Mouse (Mus musculus) urinary bladder, postnatal 25 days (tissue): Measurements from ENCODE around the gene Agmat.
"Not testable (repeated sequence)": the region's sequence is repeated elsewhere in the genome, so short reads cannot be mapped to it uniquely, and the experiment has no call there.

Experiments used
- DNase-seq: peaks from one replicate; pipeline ENCODE4 v3.0.0; 2022; ENCODE audit warnings: low spot score

Agmat gene

DNA sequence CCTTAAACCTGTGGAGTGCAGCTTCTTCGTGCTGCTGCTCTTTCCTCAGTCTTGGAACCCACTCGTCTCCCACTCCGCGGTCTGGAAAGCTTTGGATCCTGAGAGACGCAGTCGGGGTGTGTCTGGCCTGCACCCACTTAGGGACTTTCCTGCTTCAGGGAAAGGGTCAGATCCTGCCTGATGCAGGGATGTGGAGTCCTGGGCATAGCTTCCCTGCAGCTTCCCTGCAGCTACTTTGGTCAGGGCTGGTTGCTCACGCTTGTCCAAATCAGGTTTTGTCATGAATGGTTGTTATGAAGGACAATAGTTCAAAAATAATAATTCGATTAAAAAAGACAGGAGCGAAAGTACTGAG lies 11.3 kb upstream of the Agmat start:
- no peak for DNase-seq

DNA sequence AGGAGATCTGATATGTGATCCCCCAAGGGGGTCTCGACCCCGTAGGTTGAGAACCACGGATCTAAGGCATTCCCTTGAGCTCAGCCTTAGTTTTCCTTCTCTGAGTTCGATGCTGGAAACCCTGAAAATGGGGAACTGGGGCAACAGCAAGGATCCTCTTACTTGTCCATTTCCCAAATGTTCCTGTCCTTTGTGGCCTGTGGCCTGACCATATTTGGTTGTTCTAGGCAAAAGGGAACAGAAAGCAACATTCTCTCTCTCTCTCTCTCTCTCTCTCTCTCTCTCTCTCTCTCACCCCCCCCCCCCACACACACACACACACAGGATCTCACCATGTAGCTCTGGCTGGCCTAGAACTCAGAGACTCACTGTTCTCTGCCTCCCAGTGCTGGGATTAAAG lies 9.6 kb upstream of the Agmat start:
- no peak for DNase-seq

DNA sequence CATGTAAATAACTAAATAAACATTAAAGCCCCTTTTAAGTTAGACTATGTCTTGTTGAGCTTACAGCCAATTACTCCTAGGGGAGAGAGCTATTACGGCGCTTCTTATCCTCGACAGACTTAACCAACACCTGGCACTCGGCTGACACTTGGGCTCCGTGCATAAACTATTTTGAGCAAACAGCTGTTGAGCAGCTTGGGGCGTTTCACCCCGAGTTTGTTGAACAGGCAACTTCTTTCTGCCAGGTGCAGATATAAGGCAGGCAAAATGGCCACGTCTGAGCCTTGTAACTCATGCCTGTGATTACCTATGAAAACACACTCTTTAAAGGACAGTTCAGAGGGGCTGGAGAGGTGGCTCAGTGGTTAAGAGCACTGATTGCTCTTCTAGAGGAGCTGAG lies 8.5 kb upstream of the Agmat start:
- no peak for DNase-seq

DNA sequence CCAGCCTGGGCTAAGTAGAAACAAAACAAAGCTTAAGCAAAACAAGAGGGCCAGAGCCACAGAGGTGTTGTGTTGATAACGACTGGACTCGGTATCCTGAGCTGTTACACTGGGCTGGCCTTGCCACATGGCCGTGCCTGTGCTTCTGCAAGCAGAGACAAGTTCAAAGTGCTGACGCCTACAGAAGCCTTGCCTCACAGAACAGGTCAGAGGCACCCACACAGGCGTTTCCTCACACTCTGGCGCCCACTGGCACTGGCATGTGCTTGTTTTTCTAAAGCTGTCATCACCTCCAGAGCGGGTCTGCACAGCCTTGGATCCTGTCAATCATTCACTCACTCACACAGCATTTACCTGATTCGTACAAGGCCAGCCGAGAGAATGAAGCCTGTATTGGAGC lies 4.6 kb upstream of the Agmat start:
- peak; percentile 45 for DNase-seq

DNA sequence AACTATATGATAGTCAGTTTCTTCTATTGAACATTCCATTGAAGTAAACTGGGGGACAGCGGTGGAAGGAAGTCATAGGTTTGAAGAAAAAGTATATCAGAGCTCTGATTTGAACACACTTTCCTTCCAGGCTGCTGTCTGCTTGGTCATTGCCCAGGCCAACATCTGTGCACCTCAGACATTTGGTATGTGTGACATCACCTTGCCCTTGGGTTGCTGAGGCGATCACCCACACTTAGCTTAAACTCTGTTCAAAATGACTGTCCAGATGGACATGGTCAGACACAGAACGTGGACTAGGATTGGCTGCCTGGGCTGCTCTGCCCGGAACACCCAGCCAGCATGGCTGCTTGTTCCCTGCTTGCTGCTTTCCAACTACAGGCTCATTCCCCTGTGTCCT lies 4.1 kb upstream of the Agmat start:
- no peak for DNase-seq

DNA sequence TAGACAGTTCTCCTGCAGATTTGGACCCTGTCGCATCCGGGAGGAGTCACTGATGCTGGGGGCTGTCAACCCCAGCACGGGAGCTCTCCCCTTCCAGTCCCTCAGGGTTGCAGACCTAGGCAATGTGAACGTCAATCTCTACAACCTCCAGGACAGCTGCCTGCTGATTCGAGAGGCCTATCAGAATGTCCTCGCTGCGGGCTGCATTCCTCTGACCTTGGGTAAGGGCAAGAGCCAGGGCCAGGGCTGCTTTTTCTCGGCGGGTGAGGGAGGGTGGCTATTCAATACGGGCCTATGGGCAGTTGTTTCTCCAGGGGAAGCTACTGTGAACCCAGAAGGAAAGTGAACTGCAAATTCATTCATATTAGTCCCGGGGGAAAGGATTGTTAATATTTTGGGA lies 3.1 kb downstream of the Agmat start:
- DNase-seq, result no peak

DNA sequence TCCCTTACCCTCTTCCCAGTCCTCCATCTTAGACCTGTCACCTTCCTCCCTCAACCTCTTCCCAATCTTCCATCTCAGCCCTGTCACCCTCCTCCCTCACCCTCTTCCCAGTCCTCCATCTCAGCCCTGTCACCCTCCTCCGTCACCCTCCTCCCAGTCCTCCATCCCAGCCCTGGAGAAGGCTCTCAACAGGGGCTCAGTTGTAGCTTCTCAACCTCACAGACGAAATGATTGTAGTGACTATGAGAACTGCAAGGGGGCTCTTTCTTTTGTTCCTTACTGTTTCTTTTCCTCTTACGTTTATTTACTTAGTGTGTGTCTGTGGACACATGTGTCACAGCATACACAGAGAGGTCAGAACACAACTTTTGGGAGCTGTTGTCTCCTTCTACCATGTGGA lies 4.4 kb downstream of the Agmat start:
- no peak for DNase-seq

DNA sequence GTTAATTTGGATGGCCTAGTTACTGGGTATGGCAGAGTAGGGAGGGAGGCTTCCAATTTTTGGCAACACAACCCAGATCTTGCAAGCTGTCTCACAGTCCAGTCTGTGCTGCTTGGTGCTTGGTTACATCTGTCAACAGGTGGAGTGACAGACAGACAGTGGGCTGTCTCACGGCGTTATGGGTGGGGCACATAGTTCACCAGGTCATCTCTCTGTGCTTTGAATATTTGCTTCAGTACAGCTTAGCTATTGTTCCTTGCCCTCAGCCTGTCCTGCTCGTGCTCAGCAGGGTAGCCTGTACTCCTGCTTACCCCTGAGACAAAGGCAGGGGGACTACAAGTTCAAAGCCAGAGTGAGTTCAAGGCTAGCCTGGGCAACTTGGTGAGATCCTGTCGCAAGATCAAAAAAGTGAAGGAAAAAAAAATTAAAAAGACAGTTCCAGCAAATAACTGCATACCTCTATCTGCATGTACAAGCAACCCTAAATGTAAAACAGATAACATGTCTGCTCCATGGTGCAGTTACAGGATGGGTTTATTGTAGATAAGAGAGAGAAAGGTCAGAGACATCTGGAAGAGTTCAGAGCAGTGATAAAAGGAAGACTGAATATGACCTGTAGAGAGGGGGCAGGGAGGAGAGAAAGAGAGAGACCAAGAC lies 5.1 kb downstream of the Agmat start:
- DNase-seq, result no peak

DNA sequence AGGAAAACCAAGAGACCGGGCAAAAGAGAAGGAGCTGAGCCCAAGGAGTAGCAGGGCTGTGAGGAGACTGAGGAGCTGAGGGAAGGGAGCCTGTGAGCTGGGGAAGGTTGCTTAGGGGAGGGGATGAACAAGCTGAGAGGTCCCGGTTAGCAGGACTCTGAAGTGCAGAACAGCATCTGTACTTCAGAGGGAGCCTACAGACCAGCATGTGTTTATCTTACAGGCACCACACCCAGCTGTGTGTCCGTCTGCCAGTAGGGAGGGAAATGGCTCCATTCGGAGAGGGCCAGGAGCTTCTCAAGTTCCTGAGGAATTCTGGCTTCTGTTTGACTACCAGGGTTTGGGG lies 5.6 kb downstream of the Agmat start:
- no peak for DNase-seq

DNA sequence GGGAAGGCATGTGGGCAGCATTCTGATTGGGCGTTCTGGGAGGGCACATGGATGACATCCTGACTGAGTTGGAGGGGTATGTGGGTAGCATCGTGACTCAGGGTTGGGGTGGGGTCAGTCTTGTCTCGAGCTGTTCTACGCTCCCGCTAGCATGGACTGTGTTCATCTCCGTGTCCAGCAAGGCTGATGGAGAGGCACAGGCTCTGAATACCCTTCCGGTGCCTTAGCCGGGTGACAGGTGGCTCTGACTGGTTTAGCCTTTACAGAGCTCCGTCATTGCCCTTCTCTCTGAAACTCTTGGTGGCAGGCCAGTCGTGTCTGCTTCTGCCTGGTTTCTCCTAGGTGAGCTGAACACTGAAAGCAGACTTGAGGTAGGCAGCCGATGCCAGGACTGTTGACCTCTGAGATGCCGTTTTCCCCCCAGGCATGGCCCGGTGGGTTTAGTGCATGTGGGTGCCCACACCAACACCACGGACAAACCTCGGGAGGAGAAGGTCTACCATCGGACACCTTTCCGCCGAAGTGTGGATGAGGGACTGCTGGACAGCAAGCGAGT lies 9.0 kb downstream of the Agmat start:
- DNase-seq, result no peak

DNA sequence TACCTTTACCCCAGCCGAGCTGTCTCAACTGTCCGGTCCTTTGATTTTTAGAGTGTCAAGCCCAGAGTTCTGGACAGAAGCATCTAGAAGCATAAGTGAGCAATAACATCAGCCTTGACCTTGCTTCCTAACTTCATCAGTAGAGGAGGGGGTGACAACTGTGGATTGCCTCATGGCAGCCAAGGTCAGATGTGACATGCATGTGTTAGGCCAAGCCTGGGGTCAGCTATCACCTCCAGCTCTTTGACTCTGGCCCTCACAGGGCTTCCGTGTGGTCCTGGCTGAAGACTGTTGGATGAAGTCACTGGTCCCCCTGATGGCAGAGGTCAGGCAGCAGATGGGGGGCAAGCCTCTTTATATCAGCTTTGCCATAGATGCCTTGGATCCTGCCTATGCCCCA lies 10.7 kb downstream of the Agmat start:
- no peak for DNase-seq

DNA sequence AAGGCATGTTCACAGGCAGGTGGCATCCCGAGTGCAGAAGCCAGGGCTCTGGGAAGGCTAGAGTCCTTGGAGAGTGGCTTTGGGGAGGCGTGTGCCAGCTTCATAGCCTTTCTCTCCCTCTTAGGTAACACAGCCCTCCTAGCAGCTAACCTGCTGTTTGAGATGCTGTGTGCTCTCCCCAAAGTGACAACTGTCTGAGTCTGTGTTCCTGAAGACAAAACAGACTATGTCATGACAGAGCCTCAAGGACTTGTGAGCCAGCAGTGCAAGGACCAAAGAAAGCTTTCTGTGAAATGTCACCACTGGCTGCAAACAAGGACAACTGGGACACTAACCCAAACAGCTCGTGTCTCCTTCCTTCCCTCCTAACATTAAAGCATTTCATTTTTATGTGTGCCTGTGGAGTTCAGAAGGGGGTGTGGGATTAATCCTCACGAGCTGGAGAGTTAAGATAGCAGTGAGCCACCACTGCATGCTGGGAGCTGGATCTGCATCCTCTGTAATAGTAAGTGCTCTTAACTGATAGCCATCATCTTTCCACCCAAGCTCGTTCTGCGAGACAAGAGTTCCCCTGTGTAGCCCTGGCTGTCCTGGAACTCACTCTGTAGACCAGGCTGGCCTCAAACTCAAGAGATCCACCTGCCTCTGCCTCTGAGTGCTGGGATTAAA lies 12.5 kb downstream of the Agmat start:
- no peak for DNase-seq

DNA sequence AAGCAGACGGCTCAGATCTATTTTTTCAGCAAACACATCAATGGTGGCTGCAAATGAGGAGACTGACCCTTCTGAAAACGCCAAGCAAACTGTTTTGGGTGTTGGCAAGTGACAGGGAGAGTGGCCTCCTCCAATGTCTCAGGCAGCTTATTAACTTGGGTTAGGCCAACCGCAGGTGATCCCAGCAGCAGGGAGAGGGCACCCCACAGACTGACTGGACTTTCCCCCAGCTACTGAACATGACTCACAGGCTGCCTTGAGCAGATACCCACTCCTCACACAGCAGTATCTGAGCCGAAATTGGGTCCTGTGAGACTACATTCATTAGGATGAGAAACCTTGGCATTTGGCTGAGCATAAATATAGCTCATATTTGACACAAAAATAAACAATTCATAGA lies 14.5 kb downstream of the Agmat start:
- no peak for DNase-seq

DNA sequence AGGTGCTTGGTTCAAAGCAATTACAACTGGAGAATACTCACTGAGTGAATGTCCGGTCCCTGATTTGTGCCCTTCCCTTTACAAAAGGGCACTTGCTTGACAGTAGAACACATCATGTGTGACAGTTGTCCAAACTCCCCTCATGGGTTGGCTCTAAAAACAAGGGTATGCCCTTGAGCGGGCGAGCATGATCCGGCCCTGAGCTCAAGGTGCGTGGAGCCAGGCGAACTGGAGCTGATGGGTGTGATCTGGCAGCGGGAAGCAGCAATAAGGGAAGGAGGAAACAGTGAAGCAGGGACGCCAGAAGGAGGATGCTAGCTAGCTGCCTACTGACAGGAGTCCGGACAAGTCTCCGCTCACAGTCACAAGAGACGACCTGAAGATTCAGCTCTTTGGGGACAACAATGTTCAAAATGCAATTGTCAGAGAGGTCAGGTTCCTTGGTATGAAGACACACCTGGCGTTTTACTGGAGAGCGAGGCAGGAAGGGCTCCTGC lies 15.7 kb downstream of the Agmat start:
- no peak for DNase-seq

DNA sequence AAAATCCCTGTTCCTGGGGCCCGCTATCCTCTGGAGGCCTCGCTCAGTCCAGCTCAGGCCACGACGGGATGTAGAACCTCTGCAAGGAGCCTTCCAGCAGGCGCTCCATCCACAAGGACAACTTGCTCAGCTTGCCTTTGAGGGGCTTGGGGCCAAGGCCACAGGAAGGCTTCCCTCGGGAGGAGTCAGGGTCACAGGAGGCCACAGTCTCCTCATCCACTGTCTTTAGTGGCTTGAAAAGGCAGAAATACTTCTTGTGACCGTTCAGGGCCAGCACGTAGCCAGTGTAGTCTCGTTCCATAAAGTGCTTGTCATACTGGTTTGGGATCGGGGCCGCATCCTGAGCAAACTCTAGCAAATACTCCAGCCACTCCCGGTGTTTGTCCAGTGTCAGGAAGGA lies 17.0 kb downstream of the Agmat start:
- DNase-seq, result no peak

DNA sequence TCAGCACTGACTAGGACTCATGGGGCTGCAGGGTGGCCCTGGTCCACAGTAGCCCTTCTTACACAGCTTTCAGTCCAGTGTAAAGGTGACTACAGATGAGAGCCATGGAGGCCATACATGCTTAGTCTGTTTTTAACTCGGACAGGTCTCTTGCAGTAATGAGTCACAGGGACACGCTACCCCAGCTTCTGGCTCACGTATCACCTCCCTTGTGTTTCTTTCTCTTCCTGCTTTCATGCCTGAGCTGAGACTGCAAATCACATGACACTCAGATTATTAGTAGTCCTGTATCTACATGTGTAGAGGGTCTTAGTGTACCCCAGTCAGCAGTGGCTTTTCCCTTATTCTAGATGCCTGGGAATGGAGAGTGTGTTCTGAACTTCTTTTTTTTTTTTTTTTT lies 18.5 kb downstream of the Agmat start:
- no peak for DNase-seq

DNA sequence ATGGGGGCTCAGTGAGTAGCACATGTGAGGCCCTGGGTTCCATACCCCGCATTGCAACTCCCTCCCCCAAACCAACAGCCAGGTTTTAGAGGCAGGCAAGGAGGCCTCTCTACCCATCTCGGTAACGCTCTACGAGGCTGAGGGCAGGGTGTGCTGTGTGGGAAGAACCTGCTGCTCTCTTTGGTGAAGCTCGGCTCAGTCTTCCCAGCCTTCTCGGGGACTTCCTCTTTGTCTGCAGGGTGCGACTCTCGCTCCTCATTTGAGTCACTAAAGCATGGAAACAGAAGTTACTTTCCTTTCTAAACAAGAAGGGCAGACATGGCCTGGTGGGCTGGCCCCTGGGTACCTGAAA lies 19.8 kb downstream of the Agmat start:
- no peak for DNase-seq

DNA sequence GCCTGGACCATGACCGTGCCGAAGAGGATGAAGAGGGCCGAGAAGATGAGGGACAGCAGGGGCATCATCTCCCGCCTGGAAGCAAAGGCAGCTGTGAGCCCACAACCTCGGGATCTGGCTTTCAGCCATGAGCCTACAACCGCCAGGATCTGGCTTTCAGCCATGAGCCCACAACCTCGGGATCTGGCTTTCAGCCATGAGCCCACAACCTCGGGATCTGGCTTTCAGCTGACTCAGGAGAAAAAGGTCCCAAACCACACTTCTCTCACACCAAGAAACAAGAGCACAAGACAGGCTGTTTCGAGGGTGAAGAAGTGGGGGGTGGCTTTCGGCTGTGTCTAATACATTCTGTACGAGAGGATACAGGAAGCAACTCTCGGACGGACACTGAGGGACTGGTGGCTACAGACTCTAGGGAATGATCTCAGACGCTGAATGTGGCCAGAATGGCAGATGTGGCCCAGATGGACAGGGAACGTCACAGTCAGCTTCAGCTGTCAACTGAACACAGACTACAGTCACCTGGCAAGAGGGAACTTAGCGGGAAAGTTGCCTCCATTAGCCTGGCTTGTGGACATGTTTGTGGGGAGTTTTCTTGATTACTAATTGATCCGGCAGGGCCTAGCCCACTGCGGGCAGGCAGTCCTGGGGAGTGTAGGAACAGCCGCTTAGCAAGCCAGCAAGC lies 20.3 kb downstream of the Agmat start:
- no peak for DNase-seq

DNA sequence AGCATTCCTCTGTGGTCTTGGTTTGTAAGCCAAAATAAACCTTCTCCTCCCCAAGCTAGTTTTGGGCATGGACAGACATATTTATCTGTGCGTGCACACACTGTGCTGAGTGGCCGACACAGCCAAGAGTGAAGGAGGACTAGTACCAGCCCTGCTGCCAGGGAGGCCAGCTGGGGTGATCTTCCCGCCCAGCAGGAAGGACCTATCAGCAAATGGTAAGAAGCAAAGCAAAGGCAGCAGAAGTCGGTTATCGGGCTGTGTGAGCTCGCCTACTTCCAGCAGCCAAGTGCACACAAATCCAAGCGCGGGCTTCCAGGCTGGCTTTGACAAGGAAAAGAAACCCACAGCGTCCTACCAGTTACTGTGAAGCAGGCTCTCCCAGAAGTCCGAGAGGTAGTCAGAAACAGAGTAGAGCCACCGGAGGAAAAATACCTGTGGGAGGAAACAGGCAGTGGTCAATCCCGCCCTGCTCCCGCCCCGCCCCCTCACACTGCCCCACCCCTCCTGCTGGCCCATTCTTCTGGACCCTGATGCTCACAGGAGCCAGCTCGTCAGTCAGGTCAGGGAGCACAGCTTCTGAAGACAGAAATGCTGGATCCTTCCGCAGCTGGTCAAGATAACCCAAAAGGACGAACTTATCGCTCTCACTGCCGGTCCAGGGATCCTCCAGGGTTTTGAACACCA lies 21.0 kb downstream of the Agmat start:
- DNase-seq, result no peak

DNA sequence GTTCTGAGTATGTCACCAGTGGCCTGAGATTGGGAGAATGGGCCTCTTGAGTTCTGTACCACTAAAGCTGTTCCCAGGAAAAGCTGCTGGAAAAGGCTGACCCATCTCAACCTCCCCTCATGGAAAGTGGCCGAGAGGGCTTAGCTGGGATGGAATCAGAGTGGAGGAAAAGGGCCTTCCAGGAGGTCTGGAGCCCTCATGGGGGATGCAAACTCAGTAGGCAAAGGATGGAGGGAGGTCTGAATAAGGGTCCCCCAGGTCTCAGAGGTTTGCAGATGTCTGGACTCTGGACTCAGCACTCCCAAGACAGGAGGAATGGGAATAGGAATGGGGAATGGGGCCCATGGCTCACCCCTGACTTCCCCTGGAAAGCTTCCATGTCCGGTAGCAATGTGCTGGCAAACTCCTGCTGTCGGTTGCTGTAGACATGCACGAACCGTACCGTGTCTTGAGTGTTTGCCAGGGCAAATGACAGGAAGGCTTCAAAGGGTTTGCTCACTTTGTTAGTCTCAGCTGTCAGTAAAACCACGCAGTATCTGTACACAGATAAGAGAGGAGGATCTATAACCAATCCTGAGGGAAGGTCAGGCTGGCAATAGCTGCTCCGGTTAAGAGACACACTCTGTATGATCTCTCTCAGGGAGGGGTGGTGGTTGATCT lies 23.2 kb downstream of the Agmat start:
- no peak for DNase-seq

DNA sequence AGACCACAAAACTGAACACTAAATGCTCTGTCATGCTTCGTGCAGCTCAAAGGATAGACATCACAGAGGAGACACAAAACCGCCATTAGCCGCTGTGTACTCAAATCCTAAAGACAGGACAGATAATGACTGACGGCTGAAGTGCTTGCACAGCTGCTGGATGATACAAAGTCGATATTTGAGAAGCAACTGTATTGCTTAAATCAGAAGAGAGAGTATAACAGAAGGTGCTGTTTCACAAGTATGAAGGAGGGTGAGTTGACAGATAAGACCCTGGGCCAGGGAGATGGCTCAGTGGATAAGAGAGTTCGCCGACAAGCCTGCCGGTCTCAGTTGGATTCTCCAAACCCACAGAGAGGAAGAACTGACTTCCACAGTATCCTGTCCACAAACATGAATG lies 25.4 kb downstream of the Agmat start:
- DNase-seq, result no peak

DNA sequence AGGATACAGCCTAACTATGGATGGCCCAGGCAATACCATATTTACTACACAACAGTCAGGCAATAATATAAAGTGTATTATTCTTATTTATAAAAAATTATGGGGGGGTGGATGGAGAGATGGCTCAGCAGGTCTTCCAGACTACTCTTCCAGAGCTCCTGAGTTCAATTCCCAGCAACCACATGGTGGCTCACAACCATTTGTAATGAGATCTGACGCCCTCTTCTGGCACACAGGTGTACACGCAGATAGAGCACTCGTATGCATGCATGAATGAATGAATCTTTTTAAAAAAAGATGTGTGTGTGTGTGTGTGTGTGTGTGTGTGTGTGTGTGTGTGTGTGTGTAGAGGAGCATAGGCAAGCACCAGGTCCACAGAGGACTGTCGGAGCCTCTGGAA lies 26.5 kb downstream of the Agmat start:
- not testable (repeated sequence) for DNase-seq
